Mouse (Mus musculus): ENCODE measurements around the gene Chd6. TPM values are rescaled to one million over a fixed set of nuclear protein-coding genes. Genes with fewer than 3 reads are reported as not detected.

Gene Chd6
- 23.2 TPM for polyA plus RNA-seq (2021)

DNA sequence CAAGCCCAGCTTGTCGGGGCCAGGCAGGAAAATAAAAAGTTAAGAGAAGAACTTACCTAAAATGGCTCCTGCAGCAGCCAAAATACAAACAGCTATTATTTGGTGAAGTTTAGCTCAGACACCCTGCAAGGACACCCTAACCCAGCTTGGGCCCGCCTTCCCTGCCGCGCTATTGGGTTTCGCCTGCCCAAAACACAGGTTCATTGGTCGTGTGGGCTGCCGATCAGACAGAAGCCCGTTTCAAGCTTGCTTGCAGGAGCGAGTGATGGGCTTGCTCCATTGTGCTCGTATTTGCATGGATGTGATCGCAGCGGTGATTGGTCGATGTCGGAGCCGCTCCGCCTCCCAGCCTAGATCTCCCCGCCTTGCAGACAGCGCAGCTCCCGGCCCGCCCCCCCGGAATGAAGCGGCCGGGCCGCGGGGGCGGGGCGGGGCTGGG, at the start of gene Chd6:
Gene Chd6, minus strand, starts transcription at position 143 of the 439 bp plus-strand sequence.
- DNase-seq (ENCODE audit: low read depth, low spot score) (peak; percentile 98), ATAC-seq (peak; percentile 99)
- in situ Hi-C loops (cut with MboI; ENCODE audit: low pct_unique_long_range_greater_than_20kb) = no loop called here
- ChIA-PET CTCF (interaction anchor here (1.3 kb wide), 2 partner anchors 12 to 21 kb away, joined by 3 read pairs; no protein-coding TSS in a partner anchor), POLR2A (no interaction called here)
- no peaks in the 10 kb centered on the region for H3K27me3 ChIP-seq
- no peak for TF ChIP-seq CTCF (IDR thresholded peaks at IDR 0.05)

DNA sequence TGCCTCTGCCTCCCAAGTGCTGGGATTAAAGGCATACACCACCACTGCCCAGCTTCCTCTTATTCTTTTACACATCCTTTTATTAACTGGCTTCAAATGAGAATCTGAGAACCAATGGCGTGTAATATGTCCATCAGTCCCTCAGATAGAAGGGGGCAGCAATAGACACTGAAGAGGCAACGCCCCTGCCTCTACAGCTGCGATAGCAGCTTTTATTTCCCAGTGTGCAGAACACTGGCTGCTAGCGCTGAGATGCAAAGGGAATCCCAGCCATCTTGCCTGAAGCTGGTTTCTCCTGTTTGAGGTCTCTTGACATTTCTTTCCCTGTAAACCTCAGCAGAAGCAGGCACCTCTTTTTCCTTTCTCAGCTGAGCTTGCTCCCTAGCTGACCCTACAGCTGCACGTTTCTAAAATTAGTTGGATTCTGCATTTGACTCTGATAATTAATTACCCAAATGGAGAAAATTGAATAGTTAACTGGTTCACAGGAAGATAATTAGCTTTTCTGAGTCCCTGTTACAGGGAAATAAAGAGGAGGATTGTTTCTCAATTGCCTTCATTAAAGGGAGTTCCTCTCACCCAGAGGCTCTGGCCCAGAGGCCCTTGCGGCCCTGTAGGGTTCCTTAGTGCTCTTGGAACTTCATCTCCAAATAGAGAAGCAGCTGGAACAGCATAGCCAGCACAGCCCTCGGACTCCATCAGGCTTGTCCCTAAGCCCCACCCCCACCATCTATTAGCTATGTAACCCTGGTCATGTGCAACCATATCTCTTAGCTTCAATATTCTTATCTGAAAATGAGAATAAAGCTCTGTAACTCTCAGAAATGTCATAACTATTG, 41.3 kb upstream of the Chd6 start:
- TF ChIP-seq CTCF (IDR thresholded peaks at IDR 0.05) = no peak
- in situ Hi-C loops (cut with MboI; ENCODE audit: low pct_unique_long_range_greater_than_20kb) = no loop called here
- ChIA-PET CTCF (interaction anchor here (0.9 kb wide), 1 partner anchor 17 kb away, joined by 3 read pairs; no protein-coding TSS in a partner anchor), POLR2A (no interaction called here)
- H3K27me3 ChIP-seq = peaks cover 11% of the 10 kb centered on the region
- no peak for DNase-seq (ENCODE audit: low read depth, low spot score)
- ATAC-seq = no peak

DNA sequence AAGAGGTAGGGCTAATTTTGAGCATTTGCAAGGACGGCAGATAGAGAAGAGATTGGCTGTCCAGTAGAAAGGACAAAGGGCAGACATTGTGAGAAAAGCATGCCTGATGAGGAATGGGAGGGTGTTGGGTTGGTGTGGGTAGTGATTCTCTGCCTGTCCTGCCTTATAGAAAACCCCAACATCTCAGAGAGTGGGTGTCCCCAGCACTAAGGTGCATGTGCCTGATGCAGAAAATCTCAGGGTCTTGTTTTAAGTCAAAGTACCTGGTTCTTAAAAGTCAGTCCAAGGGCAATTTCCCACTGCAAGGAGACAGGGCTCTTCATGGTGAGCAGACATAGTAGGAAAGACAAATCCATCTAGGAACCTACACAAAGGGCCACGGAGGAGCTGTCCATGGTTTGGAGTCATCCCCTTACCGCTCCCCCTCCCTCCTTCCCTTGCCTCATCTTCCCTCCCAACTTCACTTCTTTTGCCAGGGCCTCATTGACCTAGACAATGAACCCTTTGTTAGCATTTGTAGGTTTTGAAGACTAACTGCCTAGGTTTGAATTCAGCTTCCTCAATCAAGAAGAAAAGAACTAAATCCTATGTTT, 39.6 kb upstream of the Chd6 start:
- TF ChIP-seq CTCF (IDR thresholded peaks at IDR 0.05) = no peak
- no peak for DNase-seq (ENCODE audit: low read depth, low spot score)
- ATAC-seq = no peak
- CTCF ChIA-PET = no interaction called here
- POLR2A ChIA-PET = no interaction called here
- in situ Hi-C loops (cut with MboI; ENCODE audit: low pct_unique_long_range_greater_than_20kb) = no loop called here
- peaks cover 8% of the 10 kb centered on the region for H3K27me3 ChIP-seq

DNA sequence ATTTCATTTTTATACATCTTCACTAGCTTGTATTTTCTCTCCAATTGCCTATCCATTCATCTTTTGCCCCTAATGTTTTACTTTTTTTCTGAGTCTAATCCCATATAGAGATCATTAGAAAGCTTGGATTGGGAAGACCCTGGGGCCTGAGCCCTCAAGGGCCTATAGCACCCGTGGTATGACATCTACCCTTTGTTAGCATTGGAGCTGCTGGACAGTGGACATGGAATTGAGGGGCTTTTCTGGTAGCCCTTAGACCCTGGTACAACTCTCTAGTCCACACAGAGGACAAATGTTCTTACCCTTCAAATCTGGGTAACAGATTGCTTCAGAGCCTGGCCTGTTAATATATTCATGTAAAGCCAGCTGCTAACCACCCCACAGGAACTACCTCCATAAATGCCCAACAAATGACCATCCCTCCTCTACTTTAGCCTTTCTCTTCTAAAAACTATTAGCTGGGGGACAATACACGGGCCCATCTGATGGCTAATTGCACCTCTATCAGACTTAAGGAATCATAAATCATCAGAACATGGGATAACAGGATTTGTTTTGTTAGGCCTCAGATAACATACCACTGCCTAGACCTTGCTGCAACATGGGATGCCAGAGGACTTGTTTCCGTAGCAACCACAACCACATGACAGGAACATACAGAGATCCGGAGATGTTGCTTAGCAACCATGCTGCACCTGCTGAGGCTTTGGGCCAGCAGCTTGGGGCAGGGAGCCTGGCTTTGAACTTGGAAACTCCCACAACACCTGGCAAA, 39.0 kb upstream of the Chd6 start:
- POLR2A ChIA-PET = no interaction called here

DNA sequence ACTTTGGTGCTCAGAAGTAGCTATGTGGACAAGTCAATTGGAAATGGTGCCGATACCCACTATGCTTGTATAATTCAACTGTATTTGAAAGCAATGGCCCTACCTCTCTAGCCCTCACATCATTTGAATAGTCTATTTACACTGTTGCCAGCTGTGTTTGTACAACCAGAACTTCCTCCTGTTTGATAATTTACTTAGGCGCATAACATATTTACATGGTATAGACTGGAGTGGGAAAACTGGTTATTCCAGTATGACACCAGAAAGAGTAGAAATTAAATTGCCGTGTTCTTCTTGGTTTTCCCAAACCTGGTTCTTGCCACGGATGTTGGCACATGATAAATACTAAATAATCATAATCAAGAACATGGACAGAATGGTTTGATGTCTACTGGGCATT, 35.9 kb upstream of the Chd6 start:
- in situ Hi-C loops (cut with MboI; ENCODE audit: low pct_unique_long_range_greater_than_20kb) = no loop called here
- peaks cover 7% of the 10 kb centered on the region for H3K27me3 ChIP-seq
- ATAC-seq (no peak), DNase-seq (ENCODE audit: low read depth, low spot score) (no peak)
- ChIA-PET CTCF (no interaction called here), POLR2A (no interaction called here)
- TF ChIP-seq CTCF (IDR thresholded peaks at IDR 0.05) = no peak

More for the DNA sequence above, 39.0 kb upstream of the Chd6 start:
- DNase-seq (ENCODE audit: low read depth, low spot score) (no peak), ATAC-seq (no peak)
- H3K27me3 ChIP-seq = peaks cover 2% of the 10 kb centered on the region
- TF ChIP-seq CTCF (IDR thresholded peaks at IDR 0.05) = no peak
- in situ Hi-C loops (cut with MboI; ENCODE audit: low pct_unique_long_range_greater_than_20kb) = no loop called here
- CTCF ChIA-PET = interaction anchor here (1.3 kb wide), 1 partner anchor 15 kb away, joined by 3 read pairs; no protein-coding TSS in a partner anchor

DNA sequence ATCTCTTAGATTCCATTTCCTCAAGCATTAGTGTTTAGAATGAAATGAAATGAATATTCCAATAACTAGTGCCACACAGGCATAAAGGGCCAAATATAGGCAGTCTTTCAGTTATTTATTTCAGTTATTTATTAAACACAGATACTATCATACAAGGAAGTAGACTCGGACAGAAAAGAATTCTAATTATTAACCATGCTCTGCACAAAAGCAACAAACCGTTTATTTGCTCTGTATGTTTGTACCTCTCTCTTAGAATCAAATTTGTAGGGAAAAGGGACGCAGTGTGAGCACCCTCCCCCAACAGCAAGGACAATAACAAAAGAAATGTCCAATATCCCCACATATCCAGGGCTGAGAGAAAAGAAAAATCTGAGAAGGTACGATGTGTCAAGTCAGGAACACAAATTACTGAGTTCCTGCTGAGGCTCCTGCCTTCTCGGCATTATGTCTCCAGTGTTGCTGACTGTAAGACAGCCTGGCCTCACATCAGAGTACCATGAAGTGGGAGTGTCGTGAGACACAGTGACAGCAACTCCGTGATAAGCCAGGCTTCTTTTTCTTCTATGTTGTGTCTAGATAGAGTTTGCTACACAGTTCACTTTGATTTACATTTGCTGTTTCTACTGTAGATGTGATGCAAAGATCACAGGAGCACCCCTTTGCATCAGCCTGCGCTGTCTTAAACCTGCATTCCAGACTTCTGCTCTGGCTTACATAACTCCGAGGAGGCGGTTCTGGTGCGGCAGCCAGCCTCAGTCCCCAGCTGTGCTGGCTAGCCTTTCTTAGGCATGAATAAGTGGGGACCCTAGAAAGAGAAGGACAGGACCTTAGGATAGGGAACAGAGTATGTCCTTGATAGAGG, 30.0 kb upstream of the Chd6 start:
- ATAC-seq = no peak
- no peak for TF ChIP-seq CTCF (IDR thresholded peaks at IDR 0.05)
- CTCF ChIA-PET = interaction anchor here (0.5 kb wide), 1 partner anchor 1537 kb away, joined by 3 read pairs; no protein-coding TSS in a partner anchor
- POLR2A ChIA-PET = no interaction called here
- H3K27me3 ChIP-seq = peaks cover 7% of the 10 kb centered on the region
- no peak for DNase-seq (ENCODE audit: low read depth, low spot score)
- in situ Hi-C loops (cut with MboI; ENCODE audit: low pct_unique_long_range_greater_than_20kb) = no loop called here

DNA sequence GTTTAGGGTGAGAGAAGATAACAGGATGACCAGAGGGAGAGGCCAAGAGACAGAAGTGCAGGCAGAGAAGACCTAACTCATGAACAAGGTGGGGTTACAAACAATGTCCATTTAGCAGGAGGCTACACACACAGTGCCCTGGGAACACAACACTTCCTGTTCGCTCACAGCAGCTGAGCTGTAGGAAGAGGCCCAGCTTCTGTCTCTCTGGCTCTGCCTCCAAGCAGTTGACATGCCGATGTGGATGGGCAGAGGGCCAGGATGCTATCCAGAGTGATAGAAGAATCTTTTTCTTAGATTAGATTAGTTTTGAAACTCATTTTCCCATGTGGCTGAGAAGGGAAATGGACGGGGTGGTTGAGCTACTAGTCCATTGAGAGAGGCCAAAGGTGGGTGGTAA, 28.1 kb upstream of the Chd6 start:
- no peaks in the 10 kb centered on the region for H3K27me3 ChIP-seq
- ATAC-seq = no peak
- TF ChIP-seq CTCF (IDR thresholded peaks at IDR 0.05) = no peak
- in situ Hi-C loops (cut with MboI; ENCODE audit: low pct_unique_long_range_greater_than_20kb) = no loop called here
- no peak for DNase-seq (ENCODE audit: low read depth, low spot score)
- POLR2A ChIA-PET = no interaction called here
- CTCF ChIA-PET = no interaction called here

DNA sequence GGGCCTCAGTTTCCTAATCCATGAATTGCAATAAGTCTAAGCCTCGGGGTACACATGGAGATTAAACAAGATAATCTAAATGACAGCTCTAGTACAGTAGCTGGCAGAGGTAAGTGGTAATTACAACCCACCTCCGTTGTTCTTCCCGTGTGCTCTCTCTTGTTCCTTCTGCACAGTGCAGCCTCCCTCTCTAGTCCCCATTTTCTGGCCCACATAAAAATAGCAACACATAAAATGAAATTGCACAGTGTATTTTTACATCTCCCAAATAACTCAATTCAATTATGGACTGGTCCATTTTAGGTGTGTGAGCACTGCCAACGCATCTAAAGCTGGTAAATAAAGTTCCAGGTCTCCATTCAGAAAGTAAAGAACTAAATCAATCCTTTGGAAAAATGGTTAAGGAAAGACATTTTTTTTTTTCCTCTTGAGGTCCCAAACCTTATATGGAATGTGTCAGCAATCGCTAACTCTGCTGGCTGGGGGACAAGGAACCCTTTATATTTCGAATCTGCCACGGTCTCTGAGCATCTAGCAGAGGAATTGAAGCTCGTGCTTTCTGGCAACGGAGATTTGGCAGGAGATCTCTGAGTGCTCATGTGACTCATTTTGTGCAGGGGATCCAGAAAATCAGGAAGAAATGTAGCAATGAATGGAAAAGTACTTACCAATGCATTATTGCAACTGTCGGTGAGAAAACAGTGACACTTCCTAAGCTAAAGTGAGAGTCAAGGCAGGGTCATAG, 19.7 kb upstream of the Chd6 start:
- no peak for TF ChIP-seq CTCF (IDR thresholded peaks at IDR 0.05)
- DNase-seq (ENCODE audit: low read depth, low spot score) (no peak), ATAC-seq (no peak)
- ChIA-PET POLR2A (no interaction called here), CTCF (no interaction called here)
- in situ Hi-C loops (cut with MboI; ENCODE audit: low pct_unique_long_range_greater_than_20kb) = no loop called here
- no peaks in the 10 kb centered on the region for H3K27me3 ChIP-seq

DNA sequence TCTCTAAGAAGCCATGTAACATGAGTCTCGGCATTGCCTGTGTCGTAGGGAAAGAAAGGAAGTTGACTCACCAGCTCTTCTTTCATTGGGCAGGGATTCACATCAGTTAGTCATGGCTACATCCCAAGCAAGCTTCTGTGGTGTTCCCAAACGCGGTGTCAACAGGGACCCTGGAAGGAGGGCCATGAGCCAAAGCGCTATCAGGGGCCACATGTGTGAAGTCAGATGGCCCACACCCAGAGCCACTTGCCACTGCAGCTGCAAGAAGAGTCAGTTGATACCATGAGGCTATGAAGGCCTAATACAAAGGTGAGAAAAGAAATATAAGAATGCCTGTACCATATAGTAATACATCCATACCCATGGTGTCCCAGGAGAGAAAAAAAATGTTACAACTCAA, 3.1 kb upstream of the Chd6 start:
- DNase-seq (ENCODE audit: low read depth, low spot score) = no peak
- no peak for ATAC-seq
- ChIA-PET CTCF (no interaction called here), POLR2A (interaction anchor here (0.5 kb wide), 1 partner anchor 238 kb away, joined by 3 read pairs; no protein-coding TSS in a partner anchor)
- no peak for TF ChIP-seq CTCF (IDR thresholded peaks at IDR 0.05)
- H3K27me3 ChIP-seq = peaks cover 3% of the 10 kb centered on the region
- in situ Hi-C loops (cut with MboI; ENCODE audit: low pct_unique_long_range_greater_than_20kb) = loop anchor here (5.0 kb wide), 1 partner anchor 65 kb away; no protein-coding TSS in a partner anchor

Measured in Patski (cell line).